Mouse (Mus musculus) spleen, adult 2 months (tissue): Measurements from ENCODE around the gene Nprl2. TPM values are rescaled to one million over a fixed set of nuclear protein-coding genes. Genes with fewer than 3 reads are reported as not detected.

Experiments used
- DNase-seq, 2 experiments: peaks; one replicate each; pipeline versions ENCODE4 v3.0.0 to v3.0.0-alpha.2; 2012 to 2021; ENCODE audit warnings: low spot score in 2 of 2, low read depth in 1 of 2
- H3K27ac ChIP-seq: fragments of 200-500 bp; 2 replicates; pipeline ENCODE4 v1.5.1; 2012; ENCODE audit warnings: low read length, inconsistent platforms; ENCODE audit not compliant: insufficient read depth
- H3K27me3 ChIP-seq: fragments of 200-500 bp; 2 replicates; pipeline ENCODE4 v1.6.1; 2012; ENCODE audit warnings: mild to moderate bottlenecking, moderate library complexity, low read length, inconsistent platforms; ENCODE audit not compliant: control insufficient read depth, insufficient read depth
- H3K36me3 ChIP-seq: fragments of 200-500 bp; 2 replicates; pipeline ENCODE4 v1.6.1; 2012; ENCODE audit warnings: mild to moderate bottlenecking, low read length, inconsistent platforms; ENCODE audit not compliant: control insufficient read depth, insufficient read depth
- H3K4me1 ChIP-seq: fragments of 200-500 bp; 2 replicates; pipeline ENCODE4 v1.6.1; 2011; ENCODE audit warnings: inconsistent platforms; ENCODE audit not compliant: control insufficient read depth, insufficient read depth, insufficient read length
- H3K4me3 ChIP-seq: fragments of 200-500 bp; 2 replicates; pipeline ENCODE4 v1.5.1; 2011; ENCODE audit warnings: mild to moderate bottlenecking, inconsistent platforms; ENCODE audit not compliant: insufficient read depth, insufficient read length; ENCODE audit errors: extremely low read depth
- CTCF ChIP-seq: fragments of 200-500 bp; IDR thresholded peaks from 2 replicates; pipeline ENCODE4 v1.5.1; 2011; ENCODE audit warnings: mild to moderate bottlenecking, inconsistent platforms; ENCODE audit not compliant: insufficient read depth, insufficient read length, insufficient replicate concordance; ENCODE audit errors: extremely low read depth
- POLR2A ChIP-seq: fragments of 200-500 bp; IDR thresholded peaks from 2 replicates; pipeline ENCODE4 v1.6.1; 2011; ENCODE audit warnings: low read depth, low read length, inconsistent platforms
- WGBS: fragments of 180-500 bp; shearing (Covaris S2); methylation state at CpG from one replicate; pipeline ENCODE4 v1.1.7; 2018; 5-methylcytosine and 5-hydroxymethylcytosine counted together
- polyA plus RNA-seq: library from polyadenylated mRNA; depleted of rRNA; stranded (reverse); fragments of >200 nt; gene quantifications from 2 replicates; pipeline ENCODE4 v1.2.3, GENCODE M21; 2012

The Nprl2 gene
- polyA plus RNA-seq, 1 experiment, result 24.4 TPM

DNA sequence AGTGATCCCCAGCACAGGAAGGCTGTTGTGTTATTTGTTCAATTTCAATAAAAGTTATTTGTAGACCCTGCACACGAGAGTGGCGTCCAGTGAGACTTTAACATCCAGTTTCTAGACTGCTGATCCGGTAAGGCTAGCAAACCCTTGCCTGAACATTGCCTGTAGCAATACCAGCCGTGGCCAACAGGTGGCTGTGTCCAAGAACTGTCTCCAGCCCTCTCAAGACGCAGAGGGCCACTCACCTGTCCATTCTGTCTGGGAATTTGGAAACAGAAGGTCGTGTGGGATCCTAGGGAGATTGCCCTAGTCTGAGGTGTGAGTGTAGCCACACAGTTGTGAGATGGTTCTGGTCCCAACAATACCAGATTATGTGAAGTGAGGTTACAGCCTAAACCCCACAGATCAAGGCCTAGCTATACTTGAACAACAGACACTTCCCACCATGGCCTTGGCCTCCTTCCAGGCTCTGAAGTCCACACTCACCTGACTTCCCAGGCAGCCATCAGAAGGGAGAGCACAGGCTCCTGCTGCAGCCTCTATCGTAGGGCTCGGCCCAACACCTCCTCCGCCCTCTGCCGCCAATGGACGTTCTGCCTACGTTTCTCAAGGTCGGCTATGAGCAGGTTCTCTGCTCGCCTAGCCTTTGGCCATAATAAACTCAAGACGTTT lies 24.1 kb downstream of the Nprl2 start:
- Histone ChIP-seq H3K4me3 (no peak overlapping the region), H3K27ac (peak overlapping the region; percentile 12; the same call in 1 of the 2 replicates), H3K36me3 (peaks cover 7% of the 10 kb centered on the region), H3K27me3 (no peaks in the 10 kb centered on the region), H3K4me1 (peaks cover 17% of the 10 kb centered on the region; the same call in 1 of the 2 replicates)
- DNase-seq, result peak in 1 of 2 experiments; percentile 78
- TF ChIP-seq POLR2A (no peak), CTCF (peak; percentile 76; the same call in 1 of the 2 replicates)
- 58% methylated on average over 15 of the region's 15 CpGs for WGBS

DNA sequence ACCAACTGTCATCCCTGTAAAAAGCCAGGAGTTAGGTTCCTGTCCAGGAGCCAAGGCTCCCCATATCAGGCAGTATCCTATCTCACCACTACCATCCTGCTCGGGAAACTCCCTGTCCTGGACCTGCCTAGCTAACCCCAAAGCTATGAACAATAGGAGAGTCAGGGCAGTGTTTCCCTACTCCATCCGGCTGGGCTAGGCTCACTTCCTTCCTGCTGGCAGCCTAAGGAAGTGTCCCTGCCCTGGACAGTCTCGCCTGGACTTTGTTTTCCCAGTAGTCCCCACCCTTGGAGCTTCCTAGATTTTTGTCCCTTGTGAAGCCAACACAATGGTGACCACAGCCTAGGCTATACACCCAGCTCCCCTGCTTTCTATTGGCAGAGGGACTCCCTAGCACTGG lies 24.8 kb downstream of the Nprl2 start:
- no peak for DNase-seq
- Histone ChIP-seq H3K4me1 (peaks cover 17% of the 10 kb centered on the region; the same call in 1 of the 2 replicates), H3K27ac (peak overlapping the region; percentile 24; the same call in 1 of the 2 replicates), H3K36me3 (peaks cover 2% of the 10 kb centered on the region), H3K27me3 (no peaks in the 10 kb centered on the region), H3K4me3 (no peak overlapping the region)
- 68% methylated on average over 3 of the region's 3 CpGs for WGBS
- TF ChIP-seq CTCF, result no peak
- no peak for TF ChIP-seq POLR2A

DNA sequence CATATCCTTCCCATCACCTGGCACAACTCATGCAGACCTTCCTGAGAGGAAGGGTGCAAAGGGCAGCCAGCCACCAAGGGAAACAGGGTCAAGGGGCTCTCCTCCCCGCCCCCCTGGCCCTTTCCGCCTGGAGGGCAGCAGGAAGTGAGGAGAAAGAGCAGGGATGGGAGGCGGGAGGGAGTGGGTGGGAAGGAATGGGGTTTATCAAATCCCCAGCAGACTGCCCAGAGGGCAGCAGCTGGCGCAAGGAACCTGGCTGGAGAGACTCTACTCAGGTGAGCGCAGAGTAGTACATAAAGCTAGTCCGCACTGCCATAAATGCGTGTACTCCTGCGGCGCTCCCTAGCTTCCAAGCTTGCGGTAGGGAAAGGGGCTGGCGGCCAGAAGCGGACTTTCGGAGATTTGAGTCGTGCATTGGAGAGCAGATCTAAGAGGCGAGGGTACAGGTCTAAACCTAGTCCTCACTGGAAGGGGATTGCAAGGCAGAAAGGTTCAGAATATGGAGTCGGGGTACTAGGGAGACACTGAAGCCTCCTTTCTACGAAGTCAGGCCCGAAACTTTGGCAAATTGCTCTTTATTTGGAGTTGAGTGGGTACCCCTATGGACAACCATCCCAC lies 25.8 kb downstream of the Nprl2 start, which contains the start of gene Hyal2:
Gene Hyal2, plus strand, starts transcription at position 244 of the 618 bp plus-strand sequence.
- Histone ChIP-seq H3K27ac (peak within 1 kb of the TSS; percentile 62), H3K36me3 (no peaks in the 10 kb centered on the region; the same call in 1 of the 2 replicates), H3K27me3 (no peaks in the 10 kb centered on the region), H3K4me1 (peaks cover 17% of the 10 kb centered on the region; the same call in 1 of the 2 replicates), H3K4me3 (peak within 1 kb of the TSS; percentile 88)
- TF ChIP-seq CTCF (no peak), POLR2A (no peak)
- no peak for DNase-seq
- WGBS, result 74% methylated on average over 18 of the region's 18 CpGs

DNA sequence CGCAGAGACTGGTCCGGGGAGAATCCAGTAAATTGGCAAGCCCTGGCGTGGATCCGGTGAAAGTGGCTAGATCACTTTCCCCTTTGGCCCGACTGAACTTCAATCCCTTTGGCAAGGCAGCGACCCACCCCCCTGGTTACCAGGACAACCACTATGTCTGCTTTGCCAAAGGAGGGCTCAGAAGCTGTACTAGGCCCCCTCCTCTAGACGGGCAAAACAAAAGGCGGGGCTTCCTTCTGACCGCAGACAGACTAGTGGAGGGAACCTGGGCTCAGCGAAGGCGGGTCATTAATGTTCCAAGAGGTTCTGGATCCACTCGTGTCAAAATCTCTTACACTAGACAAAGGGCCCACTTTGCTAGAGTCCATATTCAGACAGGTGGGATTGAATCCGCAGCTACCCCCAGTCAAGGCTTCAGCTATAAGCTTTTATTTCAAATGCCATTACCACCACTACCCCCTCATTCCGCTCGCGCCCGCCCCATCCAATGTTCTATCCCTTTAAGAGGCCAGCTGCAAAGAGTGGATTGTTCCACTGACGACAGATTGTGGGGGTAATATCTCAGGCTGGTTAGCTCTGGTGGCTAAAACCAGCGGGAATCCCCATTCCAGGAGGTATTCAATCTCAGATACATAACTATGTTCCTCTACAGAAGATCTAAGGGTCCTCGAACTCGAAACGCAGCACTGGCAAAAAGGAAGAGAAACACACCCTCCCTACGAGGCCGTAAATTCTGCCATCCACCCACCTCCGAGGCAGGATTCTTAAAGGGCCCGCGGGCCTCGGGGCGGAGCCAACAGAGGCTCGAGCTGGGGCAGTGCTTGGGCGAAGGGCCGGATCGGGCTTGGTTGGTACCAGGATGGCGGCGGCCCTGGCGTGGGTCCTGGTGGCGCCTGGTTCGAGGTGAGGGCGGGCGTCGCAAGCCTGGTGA lies 26.6 kb downstream of the Nprl2 start:
- Histone ChIP-seq H3K4me1 (peaks cover 15% of the 10 kb centered on the region; the same call in 1 of the 2 replicates), H3K27ac (peak overlapping the region; percentile 62), H3K4me3 (peak overlapping the region; percentile 88), H3K27me3 (no peaks in the 10 kb centered on the region), H3K36me3 (no peaks in the 10 kb centered on the region; the same call in 1 of the 2 replicates)
- WGBS, result 2% methylated on average over 41 of the region's 41 CpGs
- DNase-seq, result peak; percentile 79 to 80
- TF ChIP-seq CTCF (no peak), POLR2A (no peak; the same call in 1 of the 2 replicates)

DNA sequence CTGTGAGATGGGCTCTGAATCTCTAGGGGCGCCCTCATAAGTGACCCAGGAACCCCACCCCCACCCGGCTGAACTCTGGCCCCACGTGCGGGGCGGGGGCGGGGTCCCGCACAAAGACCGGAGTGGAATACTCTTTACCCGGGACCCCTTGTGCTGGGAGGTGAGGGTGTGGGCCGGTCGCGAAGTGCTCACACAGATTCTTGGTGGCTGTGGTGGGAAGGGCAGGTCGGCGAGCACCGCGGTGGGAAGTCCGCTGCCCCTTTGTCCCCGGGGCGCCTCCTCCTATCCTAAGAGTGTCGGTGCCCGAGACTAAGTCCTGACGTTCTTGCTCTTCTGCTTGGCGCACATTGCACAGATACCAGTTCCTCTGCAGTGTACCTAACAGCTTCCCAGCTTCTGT lies 27.2 kb downstream of the Nprl2 start:
- DNase-seq, result no peak
- peak overlapping the region; percentile 88 for H3K4me3 ChIP-seq
- TF ChIP-seq POLR2A (no peak), CTCF (no peak)
- WGBS, result 0% methylated on average over 23 of the region's 23 CpGs
- no peaks in the 10 kb centered on the region; the same call in 1 of the 2 replicates for H3K36me3 ChIP-seq
- H3K27me3 ChIP-seq, result no peaks in the 10 kb centered on the region
- H3K4me1 ChIP-seq, result peaks cover 9% of the 10 kb centered on the region; the same call in 1 of the 2 replicates
- peak overlapping the region; percentile 43; the same call in 1 of the 2 replicates for H3K27ac ChIP-seq

DNA sequence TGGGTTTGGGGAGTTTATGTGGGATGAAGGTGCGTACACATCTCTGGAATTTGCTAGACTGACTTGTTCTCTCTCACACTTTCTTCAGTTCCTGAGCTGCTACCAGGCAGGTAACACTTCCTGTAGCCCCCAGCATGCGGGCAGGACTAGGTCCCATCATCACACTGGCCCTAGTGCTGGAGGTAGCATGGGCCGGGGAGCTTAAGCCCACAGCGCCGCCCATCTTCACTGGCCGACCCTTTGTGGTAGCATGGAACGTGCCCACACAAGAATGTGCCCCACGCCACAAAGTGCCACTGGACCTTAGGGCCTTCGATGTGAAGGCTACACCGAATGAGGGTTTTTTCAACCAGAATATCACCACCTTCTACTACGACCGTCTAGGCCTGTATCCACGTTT lies 28.0 kb downstream of the Nprl2 start:
- H3K4me3 ChIP-seq, result no peak overlapping the region; the same call in 1 of the 2 replicates
- no peak for DNase-seq
- H3K36me3 ChIP-seq, result no peaks in the 10 kb centered on the region; the same call in 1 of the 2 replicates
- TF ChIP-seq CTCF, result no peak
- no peak overlapping the region for H3K27ac ChIP-seq
- peaks cover 9% of the 10 kb centered on the region; the same call in 1 of the 2 replicates for H3K4me1 ChIP-seq
- H3K27me3 ChIP-seq, result no peaks in the 10 kb centered on the region
- WGBS, result 79% methylated on average over 13 of the region's 13 CpGs

DNA sequence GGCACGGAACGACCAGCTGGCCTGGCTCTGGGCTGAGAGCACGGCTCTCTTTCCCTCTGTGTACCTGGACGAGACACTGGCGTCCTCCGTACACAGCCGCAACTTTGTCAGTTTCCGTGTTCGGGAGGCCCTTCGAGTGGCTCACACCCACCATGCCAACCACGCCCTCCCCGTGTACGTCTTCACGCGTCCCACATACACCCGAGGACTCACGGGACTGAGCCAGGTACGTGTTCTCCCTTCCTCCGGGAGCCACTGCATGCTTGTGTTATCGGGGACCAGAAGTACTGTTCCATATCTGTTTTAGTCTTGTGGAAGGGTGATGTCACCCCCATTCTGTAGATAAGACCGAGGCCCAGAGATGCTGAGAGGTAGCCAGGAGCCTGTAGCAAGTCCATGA lies 28.8 kb downstream of the Nprl2 start:
- no peaks in the 10 kb centered on the region; the same call in 1 of the 2 replicates for H3K36me3 ChIP-seq
- 85% methylated on average over 21 of the region's 21 CpGs for WGBS
- H3K4me1 ChIP-seq, result peaks cover 9% of the 10 kb centered on the region; the same call in 1 of the 2 replicates
- no peak for DNase-seq
- H3K27me3 ChIP-seq, result no peaks in the 10 kb centered on the region
- H3K27ac ChIP-seq, result no peak overlapping the region
- H3K4me3 ChIP-seq, result no peak overlapping the region
- no peak for TF ChIP-seq CTCF
- no peak for TF ChIP-seq POLR2A
